Mouse (Mus musculus): ENCODE results near the gene Ogfod1. TPM values are rescaled to one million over a fixed set of nuclear protein-coding genes. Genes with fewer than 3 reads are reported as not detected.
A peak's percentile ranks its signal among the peaks of the same experiment; 100 is the strongest.
"Not testable (repeated sequence)": the region's sequence is repeated elsewhere in the genome, so short reads cannot be mapped to it uniquely, and the experiment has no call there.

The Ogfod1 gene
- polyA plus RNA-seq, 1 experiment from 2014 or later = 13.3 TPM

DNA sequence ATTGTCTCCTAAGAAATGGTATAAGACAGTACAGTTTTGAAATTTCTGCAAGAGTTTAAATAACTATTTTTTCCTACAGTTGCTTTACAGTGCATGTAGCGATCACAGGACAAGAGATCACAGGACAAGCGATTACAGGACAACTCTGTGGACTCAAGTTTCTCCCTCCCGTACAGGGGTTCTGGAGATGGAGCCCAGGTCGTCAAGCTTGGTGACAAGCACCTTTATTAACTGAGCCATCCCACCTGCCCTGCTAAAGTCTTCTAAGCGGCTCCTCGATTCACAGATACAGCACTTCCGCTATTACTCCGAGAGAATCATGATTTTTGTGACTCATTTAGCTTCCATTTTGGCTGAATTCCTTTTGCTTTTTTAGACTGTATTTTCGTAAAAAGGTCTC, 7.3 kb upstream of the Ogfod1 start:
- H3K4me2 ChIP-seq = no peak overlapping the region
- peaks cover 18% of the 10 kb centered on the region for H3K4me1 ChIP-seq
- no peaks in the 10 kb centered on the region for H3K27me3 ChIP-seq
- no peak overlapping the region for H3K9ac ChIP-seq
- no peak for ATAC-seq
- no peak overlapping the region for H3K4me3 ChIP-seq
- no peaks in the 10 kb centered on the region for H3K9me3 ChIP-seq (replicated peaks)
- WGBS = 94% methylated on average over 9 of the region's 9 CpGs
- H3K27ac ChIP-seq = no peak overlapping the region
- peaks cover 68% of the 10 kb centered on the region for H3K36me3 ChIP-seq (ENCODE audit: poor library complexity, severe bottlenecking)

DNA sequence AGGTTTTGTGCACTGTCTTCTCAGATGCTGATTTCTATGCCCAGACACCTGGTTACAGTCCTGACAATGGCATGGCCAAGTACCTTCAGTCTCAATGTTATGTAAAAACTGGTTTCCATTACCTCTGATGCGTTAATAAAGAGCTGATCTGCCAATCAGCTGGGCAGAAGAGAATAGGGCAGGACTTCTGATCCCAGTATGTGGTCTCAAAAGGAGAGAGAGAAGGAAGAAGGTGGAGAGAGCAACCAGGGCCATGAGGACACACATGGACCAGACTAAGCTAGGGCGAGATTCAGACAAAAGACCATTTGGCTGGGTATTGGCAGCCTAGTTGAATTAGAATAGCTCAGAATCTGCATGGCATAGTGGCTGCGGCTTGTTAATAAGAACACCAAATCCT, 3.4 kb upstream of the Ogfod1 start:
- ATAC-seq = no peak
- WGBS = 20% methylated on average over 3 of the region's 3 CpGs
- H3K36me3 ChIP-seq (ENCODE audit: poor library complexity, severe bottlenecking) = peaks cover 31% of the 10 kb centered on the region
- H3K27ac ChIP-seq = peak overlapping the region; percentile 22; the same call in 1 of the 2 replicates
- H3K4me1 ChIP-seq = peaks cover 38% of the 10 kb centered on the region
- H3K4me3 ChIP-seq = no peak overlapping the region
- H3K9me3 ChIP-seq (replicated peaks) = no peaks in the 10 kb centered on the region
- H3K9ac ChIP-seq = peak overlapping the region; percentile 34; the same call in 1 of the 2 replicates
- no peaks in the 10 kb centered on the region for H3K27me3 ChIP-seq
- H3K4me2 ChIP-seq = no peak overlapping the region

DNA sequence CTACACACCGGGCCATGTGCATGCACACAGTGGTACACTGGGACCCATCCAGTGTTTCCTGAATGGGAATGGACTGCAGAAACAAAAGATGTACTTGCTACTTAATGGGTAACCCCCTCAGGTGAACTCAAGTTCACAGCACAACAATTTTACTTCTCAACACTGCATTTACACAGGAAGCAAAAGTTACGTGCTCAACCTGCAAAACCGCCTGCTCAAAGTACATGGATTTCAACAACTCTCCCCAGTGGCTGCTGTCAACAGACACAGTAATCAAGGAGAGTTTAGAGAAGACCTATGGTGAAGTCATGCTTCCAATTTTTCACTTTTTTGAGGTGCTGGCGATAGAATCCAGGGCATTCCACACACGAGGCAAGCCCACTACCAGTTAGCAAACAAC, 1.8 kb upstream of the Ogfod1 start:
- H3K27ac ChIP-seq = no peak overlapping the region
- no peak for ATAC-seq
- H3K27me3 ChIP-seq = no peaks in the 10 kb centered on the region
- no peaks in the 10 kb centered on the region for H3K9me3 ChIP-seq (replicated peaks)
- peak overlapping the region; percentile 81 for H3K9ac ChIP-seq
- H3K4me1 ChIP-seq = peaks cover 38% of the 10 kb centered on the region
- peak overlapping the region; percentile 91 for H3K4me2 ChIP-seq
- H3K4me3 ChIP-seq = peak overlapping the region; percentile 77
- WGBS = 71% methylated on average over 5 of the region's 5 CpGs
- H3K36me3 ChIP-seq (ENCODE audit: poor library complexity, severe bottlenecking) = peaks cover 22% of the 10 kb centered on the region

GRCm38 (mm10) chr8:94036541-94036940, 457 bp upstream of the Ogfod1 start:
- not testable (repeated sequence) for H3K9me3 ChIP-seq (replicated peaks); H3K27me3 ChIP-seq
- 0% methylated on average over 21 of the region's 32 CpGs for WGBS
- H3K4me2 ChIP-seq = peak overlapping the region; percentile 91
- peak overlapping the region; percentile 77 for H3K4me3 ChIP-seq
- peaks cover 11% of the 10 kb centered on the region; the same call in 1 of the 2 replicates for H3K36me3 ChIP-seq (ENCODE audit: poor library complexity, severe bottlenecking)
- peaks cover 38% of the 10 kb centered on the region for H3K4me1 ChIP-seq
- peak overlapping the region; percentile 69 for H3K27ac ChIP-seq
- H3K9ac ChIP-seq = peak overlapping the region; percentile 81
- ATAC-seq = peak; percentile 88

- Histone ChIP-seq H3K36me3 (ENCODE audit: poor library complexity, severe bottlenecking) (peaks cover 11% of the 10 kb centered on the region; the same call in 1 of the 2 replicates), H3K27me3 (no peaks in the 10 kb centered on the region), H3K4me1 (peaks cover 38% of the 10 kb centered on the region), H3K9ac (peak overlapping the region; percentile 78), H3K27ac (no peak overlapping the region), H3K9me3 (replicated peaks) (no peaks in the 10 kb centered on the region), H3K4me3 (peak overlapping the region; percentile 77), H3K4me2 (peak overlapping the region; percentile 81)
- WGBS = 7% methylated on average over 15 of the region's 15 CpGs
- no peak for ATAC-seq
These were observed 808 bp downstream of the Ogfod1 start for GRCm38 (mm10) chr8:94037806-94038205.

- H3K36me3 ChIP-seq (ENCODE audit: poor library complexity, severe bottlenecking) = peaks cover 14% of the 10 kb centered on the region
- ATAC-seq = no peak
- no peaks in the 10 kb centered on the region for H3K27me3 ChIP-seq
- no peak overlapping the region for H3K9ac ChIP-seq
- H3K9me3 ChIP-seq (replicated peaks) = no peaks in the 10 kb centered on the region
- H3K4me1 ChIP-seq = no peaks in the 10 kb centered on the region
- no peak overlapping the region for H3K4me3 ChIP-seq
- H3K4me2 ChIP-seq = no peak overlapping the region
- WGBS = 74% methylated on average over 2 of the region's 2 CpGs
- H3K27ac ChIP-seq = no peak overlapping the region
These were observed 10.8 kb downstream of the Ogfod1 start for GRCm38 (mm10) chr8:94047845-94048244.

DNA sequence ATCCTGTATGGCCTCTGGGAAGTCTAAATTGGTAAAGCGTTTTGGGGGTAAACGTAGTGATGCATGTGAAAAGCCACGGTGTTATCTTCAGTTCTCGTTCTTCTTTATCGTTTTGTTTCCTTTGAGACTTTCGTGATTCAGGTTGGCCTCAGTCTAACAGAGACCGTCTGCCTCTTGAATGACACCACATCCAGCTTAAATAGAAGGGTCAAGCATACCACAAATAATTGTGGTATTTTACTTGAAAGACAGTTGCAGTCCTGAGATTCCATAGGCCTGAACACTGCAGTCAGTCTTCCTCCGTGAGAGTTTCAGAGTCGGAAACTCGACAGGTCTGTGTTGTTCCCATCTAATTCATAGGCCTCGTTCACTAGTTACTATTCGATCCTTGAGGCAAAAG, 15.7 kb downstream of the Ogfod1 start:
- H3K9me3 ChIP-seq (replicated peaks) = no peaks in the 10 kb centered on the region
- no peak overlapping the region for H3K27ac ChIP-seq
- no peaks in the 10 kb centered on the region for H3K4me1 ChIP-seq
- ATAC-seq = no peak
- no peak overlapping the region for H3K4me3 ChIP-seq
- H3K9ac ChIP-seq = no peak overlapping the region
- peaks cover 47% of the 10 kb centered on the region for H3K36me3 ChIP-seq (ENCODE audit: poor library complexity, severe bottlenecking)
- no peaks in the 10 kb centered on the region for H3K27me3 ChIP-seq
- no peak overlapping the region for H3K4me2 ChIP-seq
- 93% methylated on average over 12 of the region's 12 CpGs for WGBS

GRCm38 (mm10) chr8:94057157-94057854, 20.3 kb downstream of the Ogfod1 start:
- Histone ChIP-seq H3K27ac (no peak overlapping the region), H3K9me3 (replicated peaks) (no peaks in the 10 kb centered on the region), H3K4me2 (no peak overlapping the region), H3K36me3 (ENCODE audit: poor library complexity, severe bottlenecking) (peaks cover 83% of the 10 kb centered on the region), H3K27me3 (no peaks in the 10 kb centered on the region), H3K9ac (no peak overlapping the region), H3K4me3 (no peak overlapping the region), H3K4me1 (no peaks in the 10 kb centered on the region)
- no peak for ATAC-seq
- 62% methylated on average over 6 of the region's 6 CpGs for WGBS

DNA sequence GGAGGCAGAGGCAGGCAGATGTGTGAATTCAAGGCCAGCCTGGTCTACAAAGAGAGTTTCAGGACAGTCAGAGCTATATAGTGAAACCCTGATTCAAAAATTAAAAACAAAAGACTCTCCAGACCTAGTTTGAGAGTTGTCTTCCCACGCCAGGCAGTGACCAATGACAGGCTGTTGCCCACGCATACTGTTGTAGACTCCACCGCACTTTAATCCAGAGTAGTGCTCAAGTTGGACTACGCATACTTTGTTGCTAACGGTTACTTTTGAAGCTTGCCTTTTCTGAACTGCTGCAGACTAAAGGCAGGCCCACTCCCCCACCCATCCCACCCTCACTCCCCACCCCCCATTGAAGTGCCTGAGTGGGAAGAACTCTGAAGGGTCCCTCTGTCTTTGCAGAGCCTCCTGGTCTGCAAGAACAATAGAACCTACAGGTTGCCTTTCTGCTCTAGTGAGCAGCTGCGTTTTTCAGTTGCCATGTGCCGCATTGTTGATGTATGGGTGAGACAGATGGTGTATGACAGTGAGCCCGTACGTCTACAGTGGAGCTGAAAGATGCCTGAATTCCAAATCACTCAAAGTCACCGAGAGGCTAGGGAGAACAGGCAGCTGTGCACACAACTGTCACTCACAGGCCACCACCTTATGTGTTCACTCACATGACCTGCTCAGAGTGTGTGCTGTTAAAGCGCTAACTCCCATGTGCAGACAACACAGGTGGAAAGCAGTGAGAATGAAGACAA, 29.3 kb downstream of the Ogfod1 start:
- H3K36me3 ChIP-seq (ENCODE audit: poor library complexity, severe bottlenecking) = peaks cover 50% of the 10 kb centered on the region
- peak overlapping the region; percentile 57 for H3K27ac ChIP-seq
- WGBS = 21% methylated on average over 11 of the region's 11 CpGs

DNA sequence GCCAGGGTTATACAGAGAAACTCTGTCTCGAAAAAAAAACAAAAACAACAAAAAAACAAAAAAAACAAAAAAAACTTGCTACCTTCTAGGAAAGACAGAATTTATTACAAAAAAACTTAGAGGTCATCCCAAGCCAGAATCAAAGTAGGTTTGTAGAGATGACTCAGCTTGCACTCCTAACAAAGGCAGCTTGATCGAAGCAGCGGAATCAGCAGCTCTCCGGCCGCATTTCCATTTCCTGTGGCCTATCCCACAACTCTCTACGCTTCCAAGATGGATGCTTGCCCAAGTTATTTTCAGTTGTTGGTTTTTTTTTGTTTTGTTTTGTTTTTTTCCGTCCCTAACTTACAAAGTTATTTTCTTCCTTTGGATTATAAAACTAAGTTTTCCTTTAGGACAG, 31.8 kb downstream of the Ogfod1 start:
- Histone ChIP-seq H3K27ac (no peak overlapping the region), H3K36me3 (ENCODE audit: poor library complexity, severe bottlenecking) (peaks cover 27% of the 10 kb centered on the region), H3K4me3 (no peak overlapping the region), H3K4me1 (peaks cover 10% of the 10 kb centered on the region), H3K27me3 (no peaks in the 10 kb centered on the region), H3K4me2 (no peak overlapping the region), H3K9me3 (replicated peaks) (no peaks in the 10 kb centered on the region), H3K9ac (no peak overlapping the region)
- WGBS = 94% methylated on average over 7 of the region's 7 CpGs
- no peak for ATAC-seq

More for the DNA sequence above, 29.3 kb downstream of the Ogfod1 start:
- no peak overlapping the region for H3K4me2 ChIP-seq
- no peaks in the 10 kb centered on the region for H3K27me3 ChIP-seq
- H3K4me3 ChIP-seq = no peak overlapping the region
- no peaks in the 10 kb centered on the region for H3K9me3 ChIP-seq (replicated peaks)
- H3K9ac ChIP-seq = no peak overlapping the region
- H3K4me1 ChIP-seq = peaks cover 10% of the 10 kb centered on the region
- peak; percentile 83 for ATAC-seq

GRCm38 (mm10) chr8:94076461-94077192, 39.6 kb downstream of the Ogfod1 start:
- Histone ChIP-seq H3K27me3 (no peaks in the 10 kb centered on the region), H3K4me2 (no peak overlapping the region), H3K4me1 (no peaks in the 10 kb centered on the region), H3K36me3 (ENCODE audit: poor library complexity, severe bottlenecking) (peaks cover 50% of the 10 kb centered on the region), H3K27ac (no peak overlapping the region), H3K4me3 (no peak overlapping the region), H3K9me3 (replicated peaks) (no peaks in the 10 kb centered on the region), H3K9ac (no peak overlapping the region)
- no peak for ATAC-seq
- 94% methylated on average over 12 of the region's 12 CpGs for WGBS

DNA sequence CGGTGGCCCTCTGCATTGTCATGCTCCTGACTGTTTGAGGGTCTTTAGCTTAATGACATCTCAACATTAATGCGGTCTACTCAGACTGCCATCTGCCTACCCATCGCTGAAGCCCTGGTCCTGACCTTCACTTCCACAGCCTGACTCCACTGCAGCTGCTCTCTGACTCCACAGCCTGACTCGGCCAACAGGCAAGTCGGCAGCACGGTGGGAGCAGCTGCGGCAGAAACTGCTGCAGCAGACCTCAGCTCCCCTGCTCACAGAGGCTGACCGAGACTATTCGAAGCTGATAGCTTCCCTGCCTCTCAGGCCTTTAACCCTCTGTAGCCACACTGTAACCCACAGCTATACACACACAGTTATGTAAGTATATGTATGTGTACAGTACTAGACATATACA, 51.0 kb downstream of the Ogfod1 start:
- H3K9ac ChIP-seq = no peak overlapping the region
- H3K36me3 ChIP-seq (ENCODE audit: poor library complexity, severe bottlenecking) = peaks cover 31% of the 10 kb centered on the region
- H3K4me3 ChIP-seq = no peak overlapping the region
- no peaks in the 10 kb centered on the region for H3K9me3 ChIP-seq (replicated peaks)
- ATAC-seq = no peak
- H3K4me1 ChIP-seq = no peaks in the 10 kb centered on the region
- no peak overlapping the region for H3K4me2 ChIP-seq
- H3K27ac ChIP-seq = no peak overlapping the region
- H3K27me3 ChIP-seq = no peaks in the 10 kb centered on the region
- 87% methylated on average over 9 of the region's 9 CpGs for WGBS
